In genomic region chr3:35746840-35747456, GRCm38 (mm10) we compare ENCODE assay signal across 20 mouse cellular contexts. TPM values are rescaled to one million over a fixed set of nuclear protein-coding genes. Genes with fewer than 3 reads are reported as not detected.
A peak's percentile ranks its signal among the peaks of the same experiment; 100 is the strongest.
DNase-seq lines count a peak whose midpoint lies in the region; ATAC-seq and TF ChIP-seq lines count a peak whose summit lies in the region.
"Had no signal": no experiment of that assay in that cellular context is flagged by ENCODE, and none has a peak within 500 bp of the region (broad histone marks: within the 10 kb centered on the region; RNA-seq: fewer than 3 reads in every experiment).

No protein-coding gene starts in this region.

- TF ChIP-seq CTCF in lung, adult 2 months (IDR thresholded peaks at IDR 0.05; ENCODE audit: insufficient read depth, low read length), result no peak

- no peak overlapping the region for H3K4me3 ChIP-seq in lung, adult 2 months (replicated peaks; ENCODE audit: extremely low read depth, low read depth, low read length)
- H3K4me3 ChIP-seq in heart, embryonic 10.5 days, result no peak overlapping the region
- H3K4me3 ChIP-seq: heart, embryonic 13.5 days; hindbrain, embryonic 10.5 days; kidney, embryonic 15.5 days; limb, embryonic 10.5 days; megakaryocyte, embryonic 14.5 days had no signal

- no peaks in the 10 kb centered on the region for H3K36me3 ChIP-seq in heart, embryonic 10.5 days
- H3K36me3 ChIP-seq: heart, embryonic 13.5 days; hindbrain, embryonic 10.5 days; kidney, embryonic 15.5 days; limb, embryonic 10.5 days had no signal

- WGBS in lung, adult 2 months, result 42% methylated on average over 9 of the region's 9 CpGs
- 67% methylated on average over 9 of the region's 9 CpGs for WGBS in heart, embryonic 10.5 days

- H3K27ac ChIP-seq in heart, embryonic 10.5 days, result no peak overlapping the region
- H3K27ac ChIP-seq: heart, embryonic 13.5 days; hindbrain, embryonic 10.5 days; kidney, embryonic 15.5 days; limb, embryonic 10.5 days; liver, embryonic 14.5 days had no signal

- no peaks in the 10 kb centered on the region for H3K27me3 ChIP-seq in heart, embryonic 10.5 days (ENCODE audit: insufficient read depth, poor library complexity, severe bottlenecking)
- H3K27me3 ChIP-seq: heart, embryonic 13.5 days; kidney, embryonic 15.5 days; Patski had no signal

- H3K4me1 ChIP-seq in lung, adult 2 months (ENCODE audit: control insufficient read depth, insufficient read depth, low read length), result no peaks in the 10 kb centered on the region
- H3K4me1 ChIP-seq in heart, embryonic 10.5 days, result no peaks in the 10 kb centered on the region
- H3K4me1 ChIP-seq: heart, embryonic 13.5 days; hindbrain, embryonic 10.5 days; kidney, embryonic 15.5 days; limb, embryonic 10.5 days had no signal

- H3K9me3 ChIP-seq in heart, embryonic 10.5 days, result no peaks in the 10 kb centered on the region
- H3K9me3 ChIP-seq: heart, embryonic 13.5 days; hindbrain, embryonic 10.5 days; kidney, embryonic 15.5 days; limb, embryonic 10.5 days had no signal

- ATAC-seq in granulocyte monocyte progenitor cell, adult 5-6 weeks (replicated peaks; ENCODE audit: poor library complexity, severe bottlenecking), result peak; percentile 78
- peak; percentile 61 for ATAC-seq in monocyte, adult 5-6 weeks (replicated peaks; ENCODE audit: insufficient number of reproducible peaks, low FRiP score, low TSS enrichment, poor library complexity, severe bottlenecking)
- ATAC-seq: forebrain, embryonic 16.5 days; Patski had no signal

- no peak for TF ChIP-seq POLR2A in lung, adult 2 months (IDR thresholded peaks at IDR 0.05; ENCODE audit: borderline replicate concordance, extremely low read depth, low read depth, low read length)

- peak; percentile 30 for DNase-seq in lung, postnatal 25 days (ENCODE audit: low spot score)
- DNase-seq in lung, adult 2 months, result no peak
- DNase-seq in CD4-positive helper T cell, adult 2 months (ENCODE audit: low read depth, low spot score), result peak; percentile 59
- DNase-seq in urinary bladder, postnatal 25 days (ENCODE audit: low spot score), result no peak
- no peak for DNase-seq in heart, embryonic 10.5 days (ENCODE audit: low spot score)
- no peak for DNase-seq in right cerebral cortex, postnatal 25 days
- DNase-seq: adrenal gland, adult 2 months; cerebellum, adult 9-10 months; embryo, embryonic 11 days; gastrocnemius, postnatal 25 days had no signal

RNA-seq across cellular contexts. Expression of gene Atp11b, which starts 7.0 kb away (rescaled TPM):
- 12.1 and 16.4 TPM in 2 replicates for polyA plus RNA-seq in lung, adult 2 months (2012; rRNA removed)
- 117 and 149 TPM in 2 replicates for total RNA-seq in granulocyte monocyte progenitor cell, adult 5-6 weeks (2014; fragmentation: Nextera tagmentation)
- total RNA-seq in granulocyte monocyte progenitor cell, adult 5-6 weeks (2017), result 111 and 132 TPM in 2 replicates
- 131 to 143 TPM (median 136 TPM) in 3 replicates for total RNA-seq in monocyte, adult 5-6 weeks (2017)
- 29.9 and 30.1 TPM in 2 replicates for polyA plus RNA-seq in heart, embryonic 10.5 days (2016; fragmentation: Nextera tagmentation; extraction: Ambion mirVana)

Comparison
In these comparisons a context has a peak if more than half of its experiments do, and no peak if none do; other contexts are left out.
1. DNase-seq: peak in lung, postnatal 25 days (single experiment) and CD4-positive helper T cell, adult 2 months (single experiment); none in lung, adult 2 months (single experiment), urinary bladder, postnatal 25 days (single experiment), heart, embryonic 10.5 days (single experiment) and right cerebral cortex, postnatal 25 days (single experiment).